Mouse (Mus musculus) megakaryocyte, embryonic 14.5 days (primary cell): ENCODE results near the gene Ptpn13. TPM values are rescaled to one million over a fixed set of nuclear protein-coding genes. Genes with fewer than 3 reads are reported as not detected.

Experiments used
- H3K27me3 ChIP-seq: replicated peaks from 2 replicates; pipeline ENCODE3; 2012; ENCODE audit warnings: inconsistent platforms
- H3K36me3 ChIP-seq: replicated peaks from 2 replicates; pipeline ENCODE3; 2012; ENCODE audit warnings: low read length, inconsistent platforms, mixed read lengths
- H3K4me1 ChIP-seq: 2 replicates; pipeline ENCODE4 v1.6.1; 2012; ENCODE audit warnings: inconsistent platforms
- H3K4me3 ChIP-seq: replicated peaks from 2 replicates; pipeline ENCODE3; 2012; ENCODE audit warnings: moderate library complexity, mild to moderate bottlenecking, inconsistent platforms
- H3K9me3 ChIP-seq: 2 replicates; pipeline ENCODE4 v1.6.1; 2012; ENCODE audit warnings: inconsistent platforms
- FLI1 ChIP-seq: IDR thresholded peaks from 2 replicates; pipeline ENCODE4 v1.6.1; 2012; ENCODE audit warnings: low read length, inconsistent platforms, mixed read lengths
- GATA1 ChIP-seq: IDR thresholded peaks from 3 replicates; pipeline ENCODE4 v1.6.1; 2012; ENCODE audit warnings: mixed read lengths, low read length, inconsistent platforms, borderline replicate concordance
- polyA plus RNA-seq: library from polyadenylated mRNA; stranded (reverse); fragments of >175 nt; gene quantifications from 2 replicates; pipeline ENCODE4 v1.2.3, GENCODE M21; 2012; ENCODE audit warnings: low replicate concordance; ENCODE audit not compliant: insufficient read depth

Gene Ptpn13
- polyA plus RNA-seq, result 0.04 TPM in 1 of 2 replicates, not detected in the other

DNA sequence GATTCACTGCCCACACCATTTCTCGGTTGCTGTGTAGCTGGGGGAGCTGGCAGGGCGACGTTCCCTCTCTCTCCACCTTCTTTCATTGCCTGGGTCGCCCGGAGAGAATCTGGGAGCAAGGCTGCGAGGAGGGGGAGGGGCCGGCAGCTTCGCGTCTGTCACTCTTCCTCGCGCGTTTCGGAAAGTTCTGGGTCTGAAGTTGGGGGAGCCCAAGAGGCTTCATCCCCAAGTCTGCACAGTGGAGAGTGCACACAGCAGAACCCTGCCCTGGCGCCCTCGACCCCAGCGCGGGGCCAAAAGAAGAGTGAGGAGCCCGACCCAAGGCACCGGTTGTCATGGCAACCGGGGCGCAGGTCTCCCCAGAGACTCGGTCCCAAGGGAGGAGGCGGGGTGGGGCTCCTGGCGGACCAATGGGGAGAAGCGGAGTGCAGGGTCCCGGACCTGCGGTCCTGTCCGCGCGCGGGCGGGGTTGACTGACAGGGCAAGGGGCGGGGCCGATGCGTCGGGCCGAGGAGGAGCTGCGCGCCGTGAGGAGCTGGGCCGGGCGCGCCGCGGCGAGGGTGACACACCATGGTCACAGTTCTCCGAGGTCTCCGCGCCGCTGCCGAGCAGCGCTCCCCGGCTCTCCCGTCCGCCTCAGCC is at the start of gene Ptpn13:
Gene Ptpn13, plus strand, starts transcription at position 515 of the 642 bp plus-strand sequence.
- Histone ChIP-seq H3K4me1 (peaks cover 23% of the 10 kb centered on the region), H3K9me3 (no peaks in the 10 kb centered on the region), H3K36me3 (no peaks in the 10 kb centered on the region), H3K4me3 (peak within 1 kb of the TSS; percentile 92), H3K27me3 (peaks cover 73% of the 10 kb centered on the region)
- TF ChIP-seq GATA1 (no peak), FLI1 (no peak)

DNA sequence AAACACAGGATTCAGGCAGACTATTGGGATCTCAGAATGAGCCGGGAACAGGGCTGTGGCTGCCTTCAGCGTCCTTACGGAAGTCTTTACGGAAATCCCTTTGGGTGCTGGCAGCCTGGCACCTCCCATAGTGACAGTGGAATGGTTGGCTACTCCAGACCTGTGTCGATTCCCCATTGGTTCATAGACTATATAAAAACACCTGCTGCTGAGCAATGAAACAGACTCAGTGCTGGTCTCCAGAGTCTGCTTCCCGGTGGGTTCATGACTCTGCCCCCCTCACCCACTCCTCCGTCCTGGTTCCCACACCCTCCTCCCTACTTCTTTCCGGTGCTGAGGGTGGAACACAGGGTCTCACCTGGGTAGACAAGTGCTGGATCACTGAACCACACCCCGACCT is 49.8 kb upstream of the Ptpn13 start:
- H3K4me3 ChIP-seq, result no peak overlapping the region
- peaks cover 51% of the 10 kb centered on the region for H3K27me3 ChIP-seq
- H3K4me1 ChIP-seq, result peaks cover 18% of the 10 kb centered on the region
- H3K9me3 ChIP-seq, result peaks cover 20% of the 10 kb centered on the region
- TF ChIP-seq FLI1 (no peak), GATA1 (no peak)
- no peaks in the 10 kb centered on the region for H3K36me3 ChIP-seq

DNA sequence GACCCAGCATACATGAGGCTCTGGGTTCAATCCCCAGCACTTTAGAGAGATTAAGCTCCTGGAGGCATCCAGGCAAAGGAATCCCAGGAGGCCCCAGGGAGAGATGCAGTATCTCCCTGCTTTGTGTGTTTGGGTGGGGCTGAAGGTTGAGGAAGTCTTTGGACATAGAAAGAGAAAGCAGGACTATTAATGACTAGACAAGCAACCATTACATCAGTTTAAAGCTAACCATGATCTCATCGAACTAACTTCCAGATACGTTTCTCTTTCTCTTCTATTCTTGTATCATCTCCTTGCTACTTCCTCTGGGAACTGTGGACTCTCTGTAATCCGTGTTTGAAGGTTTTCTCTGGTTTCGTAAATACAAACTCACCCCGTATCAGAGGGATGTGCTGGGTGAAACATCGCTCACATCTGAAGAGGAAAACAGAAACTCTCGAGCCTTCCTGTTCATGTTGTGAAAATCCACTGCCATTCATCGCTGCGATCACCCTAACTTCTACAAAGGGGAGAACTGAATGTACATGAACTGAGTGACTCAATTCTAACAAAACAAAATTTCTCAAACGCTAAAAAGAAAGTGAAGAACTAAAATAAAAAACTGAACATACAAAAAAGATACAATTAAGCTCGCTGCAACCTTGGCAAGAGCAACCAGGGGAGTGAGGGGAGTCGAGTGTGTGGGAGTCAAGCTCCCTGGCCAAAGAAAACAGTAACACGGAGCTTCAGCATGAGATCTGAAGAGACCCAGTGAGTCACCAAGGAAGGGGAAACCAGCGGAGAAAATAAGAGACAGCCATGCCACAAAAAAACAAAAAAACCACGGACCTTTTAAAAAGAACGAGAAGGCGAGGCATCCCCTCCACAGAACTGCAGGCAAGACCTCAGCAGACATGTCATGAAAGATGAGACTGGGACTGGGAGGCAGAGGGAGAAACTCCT is 48.4 kb upstream of the Ptpn13 start:
- Histone ChIP-seq H3K27me3 (peaks cover 58% of the 10 kb centered on the region), H3K4me3 (peak overlapping the region; percentile 81), H3K36me3 (no peaks in the 10 kb centered on the region), H3K4me1 (peaks cover 18% of the 10 kb centered on the region), H3K9me3 (peaks cover 21% of the 10 kb centered on the region)
- no peak for TF ChIP-seq GATA1
- no peak for TF ChIP-seq FLI1

DNA sequence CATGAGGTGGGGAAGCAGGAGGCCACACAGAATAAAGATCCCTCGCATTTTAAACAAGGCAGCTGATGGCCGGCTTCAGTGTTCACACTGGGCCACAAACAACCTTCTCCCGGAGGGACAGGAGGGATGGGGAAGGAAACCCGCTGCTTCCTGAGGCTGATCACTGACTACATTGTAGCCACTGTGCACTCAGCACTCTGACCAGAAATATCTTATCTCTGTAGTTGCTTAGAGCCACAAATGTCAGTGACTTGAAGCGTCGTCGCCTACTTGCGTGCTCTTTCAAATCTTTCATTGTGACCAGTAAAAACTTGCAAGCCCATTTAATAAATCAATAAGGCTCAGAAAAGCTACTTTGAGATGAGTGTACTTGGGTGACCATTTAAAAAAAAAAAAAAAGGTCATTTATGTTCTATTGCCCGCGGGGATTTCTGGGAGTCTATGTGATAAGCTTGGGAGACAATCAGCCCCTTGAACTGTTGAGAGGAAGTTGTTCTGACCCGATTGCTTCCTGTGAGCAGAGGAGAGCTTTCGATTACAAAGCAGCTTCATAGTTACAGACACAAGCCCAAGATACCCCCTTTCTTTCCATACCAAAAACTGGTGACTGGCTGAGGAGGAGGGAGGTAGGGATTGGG is 47.4 kb upstream of the Ptpn13 start:
- H3K27me3 ChIP-seq, result peaks cover 59% of the 10 kb centered on the region
- no peaks in the 10 kb centered on the region for H3K36me3 ChIP-seq
- TF ChIP-seq GATA1, result no peak
- no peak for TF ChIP-seq FLI1
- peak overlapping the region; percentile 81 for H3K4me3 ChIP-seq
- H3K4me1 ChIP-seq, result peaks cover 18% of the 10 kb centered on the region
- peaks cover 20% of the 10 kb centered on the region for H3K9me3 ChIP-seq

DNA sequence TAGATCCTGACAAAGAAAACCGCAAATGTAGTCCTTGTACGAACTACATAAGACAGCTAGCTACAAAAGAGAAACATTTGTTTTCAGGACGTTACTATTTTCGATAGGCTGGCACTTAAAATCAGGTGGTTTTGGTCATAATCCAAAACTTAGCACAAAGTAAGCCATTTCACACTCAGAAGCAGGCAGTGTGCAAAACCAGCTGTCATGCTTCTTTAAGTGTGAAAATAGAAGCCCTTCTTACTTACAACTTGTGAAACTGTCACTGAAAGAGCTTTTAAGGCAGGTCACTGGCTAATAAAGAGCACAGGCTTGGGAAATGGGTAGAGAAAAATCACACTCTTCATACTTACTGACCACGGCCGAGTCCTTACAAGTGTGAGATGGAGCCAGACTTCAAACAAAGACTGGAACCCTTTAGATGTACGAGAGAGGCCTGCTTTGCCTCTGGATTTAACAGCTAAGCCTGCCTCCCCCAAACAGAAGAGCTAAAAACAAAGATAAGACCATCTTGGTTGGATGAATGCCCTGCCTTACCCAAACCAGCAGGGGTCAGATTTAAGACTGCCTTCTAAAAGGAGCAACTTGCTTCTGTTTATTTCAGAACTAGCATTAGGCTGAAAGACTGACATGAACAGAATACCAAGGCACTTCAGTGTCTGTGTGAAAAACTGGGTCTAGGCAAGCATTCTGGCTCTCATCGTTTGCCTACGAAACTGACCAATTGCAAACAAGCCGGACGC is 44.0 kb upstream of the Ptpn13 start:
- H3K9me3 ChIP-seq, result peaks cover 13% of the 10 kb centered on the region
- H3K36me3 ChIP-seq, result no peaks in the 10 kb centered on the region
- H3K27me3 ChIP-seq, result peaks cover 40% of the 10 kb centered on the region
- TF ChIP-seq FLI1 (no peak), GATA1 (no peak)
- peaks cover 18% of the 10 kb centered on the region for H3K4me1 ChIP-seq
- H3K4me3 ChIP-seq, result no peak overlapping the region

DNA sequence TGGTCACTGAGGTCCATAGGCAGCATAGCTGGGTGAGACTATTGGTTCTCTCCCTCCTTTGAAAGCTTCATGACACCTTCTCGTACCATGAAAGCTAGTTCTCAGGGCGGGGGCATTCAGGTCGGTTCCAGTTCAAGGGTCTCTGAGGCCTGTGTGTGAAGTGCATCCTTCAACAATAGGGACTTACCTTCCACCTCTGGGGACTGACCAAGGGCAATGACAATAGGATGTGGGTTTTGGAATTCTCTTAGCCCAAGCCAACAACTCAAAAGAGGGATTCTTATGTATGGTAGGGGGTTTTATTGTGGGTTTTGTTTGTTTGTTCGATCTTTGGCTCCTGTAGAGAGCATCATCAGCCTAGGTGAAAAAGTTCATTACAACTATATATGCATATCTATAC is 42.0 kb upstream of the Ptpn13 start:
- peaks cover 32% of the 10 kb centered on the region for H3K27me3 ChIP-seq
- peaks cover 17% of the 10 kb centered on the region for H3K9me3 ChIP-seq
- TF ChIP-seq GATA1 (no peak), FLI1 (no peak)
- H3K36me3 ChIP-seq, result no peaks in the 10 kb centered on the region
- no peak overlapping the region for H3K4me3 ChIP-seq
- H3K4me1 ChIP-seq, result no peaks in the 10 kb centered on the region

DNA sequence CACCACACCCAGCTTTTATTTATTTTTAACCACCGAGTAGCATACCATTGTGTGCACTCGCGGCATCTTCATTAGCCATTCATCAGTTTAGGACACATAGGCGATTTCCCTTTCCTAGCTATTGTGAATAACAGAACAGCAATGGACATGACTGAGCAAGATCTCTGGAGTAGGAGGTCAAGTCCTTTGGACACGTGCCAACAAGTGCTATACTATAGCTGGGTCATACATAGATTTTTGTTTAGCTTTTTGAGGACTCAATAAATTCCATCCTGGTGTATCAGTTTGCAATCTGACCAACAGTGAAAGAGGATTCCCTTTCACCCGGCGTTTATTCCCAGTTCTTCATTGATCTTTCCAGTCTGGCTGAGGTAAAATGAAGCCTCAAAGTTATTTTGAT is 41.0 kb upstream of the Ptpn13 start:
- Histone ChIP-seq H3K4me1 (no peaks in the 10 kb centered on the region), H3K4me3 (no peak overlapping the region), H3K36me3 (no peaks in the 10 kb centered on the region), H3K9me3 (peaks cover 11% of the 10 kb centered on the region), H3K27me3 (peaks cover 25% of the 10 kb centered on the region)
- TF ChIP-seq FLI1 (no peak), GATA1 (no peak)

DNA sequence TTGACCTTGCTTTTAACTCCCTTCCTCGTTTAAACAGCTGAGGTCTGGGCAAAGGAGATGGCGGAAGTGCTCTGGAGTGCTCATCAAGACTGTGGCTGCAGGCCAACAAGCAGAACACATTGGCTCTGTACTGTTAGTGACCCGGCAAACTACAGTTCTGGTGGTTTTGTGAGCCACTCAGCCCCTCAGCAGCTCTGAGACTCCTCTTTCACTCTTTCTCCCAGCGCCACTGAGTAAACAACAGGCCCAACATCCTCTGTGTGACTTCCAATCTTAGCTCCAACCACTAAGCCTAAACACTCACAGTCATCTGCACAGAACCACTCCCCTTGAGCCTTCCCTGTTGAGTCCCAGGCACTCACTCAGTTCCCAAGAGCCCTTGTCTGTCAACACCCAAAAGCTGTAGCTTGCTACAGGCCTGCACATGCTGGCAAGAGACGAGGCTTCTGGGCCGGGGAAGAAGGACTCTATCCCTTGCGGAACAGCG is 37.4 kb upstream of the Ptpn13 start:
- TF ChIP-seq FLI1, result no peak
- TF ChIP-seq GATA1, result no peak
- Histone ChIP-seq H3K9me3 (peaks cover 4% of the 10 kb centered on the region; the same call in 1 of the 2 replicates), H3K4me3 (no peak overlapping the region)

DNA sequence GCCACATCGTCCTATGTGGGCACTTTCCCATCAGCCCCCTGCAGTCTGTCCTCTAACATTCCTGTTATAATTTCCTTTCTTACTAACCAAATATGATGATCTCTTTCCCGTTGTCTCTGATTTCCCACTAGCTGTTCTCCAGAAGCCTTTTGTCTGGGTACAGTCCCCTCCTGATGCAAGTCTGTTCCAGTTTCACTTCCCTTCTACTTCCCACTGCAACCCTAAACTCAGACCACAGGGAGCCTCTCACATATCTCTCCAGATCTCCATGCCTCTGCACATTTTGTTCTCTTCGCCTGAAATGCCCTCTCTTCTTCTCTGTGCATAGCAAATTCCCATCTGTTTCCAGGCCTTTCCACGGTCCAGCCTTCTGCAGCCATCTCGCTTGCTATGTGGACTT is 35.6 kb upstream of the Ptpn13 start:
- TF ChIP-seq FLI1, result no peak
- TF ChIP-seq GATA1, result no peak
- H3K9me3 ChIP-seq, result peaks cover 4% of the 10 kb centered on the region; the same call in 1 of the 2 replicates
- no peak overlapping the region for H3K4me3 ChIP-seq
- H3K4me1 ChIP-seq, result no peaks in the 10 kb centered on the region
- H3K27me3 ChIP-seq, result peaks cover 9% of the 10 kb centered on the region
- no peaks in the 10 kb centered on the region for H3K36me3 ChIP-seq

More for the DNA sequence above, 37.4 kb upstream of the Ptpn13 start:
- no peaks in the 10 kb centered on the region for H3K4me1 ChIP-seq
- H3K36me3 ChIP-seq, result no peaks in the 10 kb centered on the region
- H3K27me3 ChIP-seq, result peaks cover 12% of the 10 kb centered on the region
